Mouse (Mus musculus): ENCODE data around the gene Arntl2. TPM values are rescaled to one million over a fixed set of nuclear protein-coding genes. Genes with fewer than 3 reads are reported as not detected.
A peak's percentile ranks its signal among the peaks of the same experiment; 100 is the strongest.

The Arntl2 gene
- total and polyA plus RNA-seq, 3 experiments: 16.8 to 20.6 TPM; not detected in 1

GRCm38 (mm10) chr6:146821958-146822357, 26.1 kb downstream of the Arntl2 start:
- Histone ChIP-seq H3K36me3 (ENCODE audit: control insufficient read depth in 1 of 2, insufficient read depth in 2 of 2, low read length in 2 of 2) (peaks cover 0 to 6% of the 10 kb centered on the region in 2 experiments; a peak in 1 of 4 replicates), H3K9me3 (replicated peaks; ENCODE audit: insufficient read depth, low read length) (no peaks in the 10 kb centered on the region), H3K27me3 (ENCODE audit: control insufficient read depth in 1 of 2, insufficient read depth in 2 of 2, low read length in 2 of 2) (no peaks in the 10 kb centered on the region), H3K4me3 (ENCODE audit: control insufficient read depth in 1 of 2, insufficient read depth in 1 of 2, low read depth in 2 of 2, low read length in 2 of 2) (no peak overlapping the region), H3K9ac (ENCODE audit: control insufficient read depth, low read depth, low read length, poor library complexity, severe bottlenecking) (no peak overlapping the region), H3K4me1 (ENCODE audit: control insufficient read depth in 1 of 2, insufficient read depth in 2 of 2, low read length in 2 of 2) (no peaks in the 10 kb centered on the region; a peak in 2 of 4 replicates), H3K27ac (ENCODE audit: control insufficient read depth, low read depth, low read length) (no peak overlapping the region), H3K79me2 (ENCODE audit: control insufficient read depth, insufficient read depth, low read length, poor library complexity) (no peaks in the 10 kb centered on the region; the same call in 1 of the 2 replicates)
- DNase-seq (ENCODE audit: low read depth, low spot score): no peak
- TF ChIP-seq GATA1 (IDR thresholded peaks at IDR 0.05; ENCODE audit: low read depth, low read length) (no peak), MAFK (IDR thresholded peaks at IDR 0.05; ENCODE audit: borderline replicate concordance, low read depth, low read length) (no peak), NELFE (IDR thresholded peaks at IDR 0.05; ENCODE audit: low read depth, low read length) (no peak), BHLHE40 (IDR thresholded peaks at IDR 0.05; ENCODE audit: borderline replicate concordance, low read depth, low read length) (no peak), JUND (IDR thresholded peaks at IDR 0.05; ENCODE audit: low read depth, low read length) (no peak), ZC3H11A (IDR thresholded peaks at IDR 0.05; ENCODE audit: low read depth, low read length) (no peak), MEF2A (IDR thresholded peaks at IDR 0.05; ENCODE audit: extremely low read depth, insufficient replicate concordance, low read depth, low read length, poor library complexity, severe bottlenecking) (no peak)

GRCm38 (mm10) chr6:146824727-146825486, 29.1 kb downstream of the Arntl2 start:
- Histone ChIP-seq H3K9ac (ENCODE audit: control insufficient read depth, low read depth, low read length, poor library complexity, severe bottlenecking) (no peak overlapping the region), H3K27me3 (ENCODE audit: control insufficient read depth in 1 of 2, insufficient read depth in 2 of 2, low read length in 2 of 2) (no peaks in the 10 kb centered on the region), H3K4me1 (ENCODE audit: control insufficient read depth in 1 of 2, insufficient read depth in 2 of 2, low read length in 2 of 2) (no peaks in the 10 kb centered on the region; a peak in 1 of 4 replicates), H3K9me3 (replicated peaks; ENCODE audit: insufficient read depth, low read length) (no peaks in the 10 kb centered on the region), H3K27ac (ENCODE audit: control insufficient read depth, low read depth, low read length) (no peak overlapping the region), H3K36me3 (ENCODE audit: control insufficient read depth in 1 of 2, insufficient read depth in 2 of 2, low read length in 2 of 2) (peaks cover 0 to 3% of the 10 kb centered on the region in 2 experiments; a peak in 2 of 4 replicates), H3K4me3 (ENCODE audit: control insufficient read depth in 1 of 2, insufficient read depth in 1 of 2, low read depth in 2 of 2, low read length in 2 of 2) (no peak overlapping the region), H3K79me2 (ENCODE audit: control insufficient read depth, insufficient read depth, low read length, poor library complexity) (no peaks in the 10 kb centered on the region; the same call in 1 of the 2 replicates)
- TF ChIP-seq MYB (IDR thresholded peaks at IDR 0.05; ENCODE audit: low read depth, low read length) (no peak), POLR2A (IDR thresholded peaks at IDR 0.05; ENCODE audit: control insufficient read depth in 1 of 2, insufficient read depth in 1 of 2, low read depth in 1 of 2, low read length in 2 of 2, poor library complexity in 1 of 2) (no peak), SIN3A (IDR thresholded peaks at IDR 0.05; ENCODE audit: low read length) (no peak), ZC3H11A (IDR thresholded peaks at IDR 0.05; ENCODE audit: low read depth, low read length) (peak; percentile 72), RCOR1 (IDR thresholded peaks at IDR 0.05; ENCODE audit: low read depth, low read length) (no peak), MYC (IDR thresholded peaks at IDR 0.05; ENCODE audit: low read depth, low read length) (no peak), CTCF (IDR thresholded peaks at IDR 0.05 in 2 of 3, conservative IDR thresholded peaks at IDR 0.05 in 1 of 3; ENCODE audit: control insufficient read depth in 1 of 3, insufficient read depth in 1 of 3, low read depth in 2 of 3, low read length in 3 of 3, poor library complexity in 1 of 3, severe bottlenecking in 1 of 3) (peak; percentile 70 to 87 (median 78)), RAD21 (IDR thresholded peaks at IDR 0.05; ENCODE audit: low read depth, low read length) (peak; percentile 79), SMC3 (IDR thresholded peaks at IDR 0.05; ENCODE audit: low read depth, low read length) (peak; percentile 78), E2F4 (IDR thresholded peaks at IDR 0.05; ENCODE audit: borderline replicate concordance, low read depth, low read length) (no peak), MAX (IDR thresholded peaks at IDR 0.05; ENCODE audit: low read length) (peak; percentile 37; the same call in 1 of the 2 replicates), UBTF (IDR thresholded peaks at IDR 0.05; ENCODE audit: borderline replicate concordance, insufficient read depth, low read depth, low read length) (no peak), GATA1 (IDR thresholded peaks at IDR 0.05; ENCODE audit: low read depth, low read length) (no peak), JUND (IDR thresholded peaks at IDR 0.05; ENCODE audit: low read depth, low read length) (no peak), TCF12 (IDR thresholded peaks at IDR 0.05; ENCODE audit: low read depth, low read length) (no peak), MXI1 (IDR thresholded peaks at IDR 0.05; ENCODE audit: low read depth, low read length) (no peak), ETS1 (IDR thresholded peaks at IDR 0.05; ENCODE audit: low read depth, low read length) (no peak)
- peak; percentile 66 for DNase-seq (ENCODE audit: low read depth, low spot score)
